Mouse (Mus musculus) layer of hippocampus, postnatal 25 days (tissue): ENCODE measurements at regions not wholly inside any gene's neighbourhood (a gene's known extent, or its start where the extent isn't known, plus 50 kb on each side); places are given as distances from the start of the nearest gene placed in this dataset.
"Not testable (repeated sequence)": the region's sequence is repeated elsewhere in the genome, so short reads cannot be mapped to it uniquely, and the experiment has no call there.

Experiments used
- DNase-seq, 2 experiments: peaks; one replicate each; pipeline ENCODE4 v3.0.0; 2022; ENCODE audit warnings: mixed read lengths in 2 of 2, low spot score in 1 of 2; ENCODE audit errors: extremely low spot score in 1 of 2
- microRNA-seq, 2 experiments: library from miRNA; unstranded; fragments of <30 nt; microRNA quantifications; one replicate each; pipeline ENCODE4 v1.2.0; 2021

DNA sequence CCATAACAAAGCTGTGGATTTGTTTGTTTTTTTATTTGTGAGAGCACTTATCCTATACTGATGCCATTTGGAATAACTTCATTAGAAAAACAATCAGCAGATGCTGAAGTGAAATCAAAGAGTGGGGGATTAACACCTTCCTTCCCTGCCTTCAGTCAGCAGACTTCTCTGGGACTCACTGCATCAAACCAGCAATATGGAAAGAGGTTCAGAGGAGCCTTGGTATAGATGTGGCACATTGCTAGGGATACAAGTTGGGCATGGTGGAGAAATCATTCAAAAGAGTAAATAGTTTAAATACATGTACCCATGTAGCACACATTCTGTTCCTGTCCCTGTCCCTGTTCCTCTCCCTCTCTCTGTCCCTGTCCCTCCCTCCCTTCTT lies 364.0 kb upstream of the Rgs18 start:
- DNase-seq = no peak

DNA sequence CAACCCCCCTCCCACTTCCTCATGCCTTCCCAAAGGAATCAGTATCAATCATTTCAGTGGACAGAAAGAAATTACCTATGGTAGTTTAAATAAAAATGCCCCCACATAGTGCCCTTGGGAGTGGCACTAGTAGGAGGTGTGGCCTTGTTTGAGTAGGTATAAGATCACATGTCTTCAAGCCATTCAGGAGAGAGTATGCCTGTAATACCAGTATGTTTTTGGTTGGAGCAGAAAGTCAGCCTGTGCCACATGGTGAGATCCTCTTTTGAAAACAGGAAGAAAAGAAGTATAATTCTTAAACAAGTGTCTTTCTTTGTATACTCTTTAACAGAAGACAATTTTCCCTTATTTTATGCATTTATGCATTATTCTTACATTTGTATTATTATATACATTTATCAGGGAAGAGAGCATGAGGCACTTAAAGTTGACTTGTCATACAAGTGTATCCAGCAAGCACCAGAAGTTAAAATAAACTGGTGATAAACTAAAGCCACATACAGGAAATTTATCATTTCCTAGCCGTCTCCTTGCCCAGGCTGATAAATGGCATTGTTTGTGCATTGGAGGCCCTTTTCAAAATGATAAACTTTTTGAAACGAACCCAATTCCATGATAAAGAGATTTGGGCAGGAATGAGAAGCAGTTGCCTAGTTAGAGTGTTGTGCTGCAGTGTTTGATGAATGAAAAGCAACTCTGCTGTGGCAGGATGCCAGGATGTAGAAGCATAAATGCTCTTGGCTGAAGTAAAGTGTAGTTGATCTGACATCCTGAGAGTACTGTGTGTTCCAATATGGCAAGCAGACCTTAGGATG lies 363.4 kb upstream of the Rgs18 start:
- DNase-seq = peak in 1 of 2 experiments; percentile 8

DNA sequence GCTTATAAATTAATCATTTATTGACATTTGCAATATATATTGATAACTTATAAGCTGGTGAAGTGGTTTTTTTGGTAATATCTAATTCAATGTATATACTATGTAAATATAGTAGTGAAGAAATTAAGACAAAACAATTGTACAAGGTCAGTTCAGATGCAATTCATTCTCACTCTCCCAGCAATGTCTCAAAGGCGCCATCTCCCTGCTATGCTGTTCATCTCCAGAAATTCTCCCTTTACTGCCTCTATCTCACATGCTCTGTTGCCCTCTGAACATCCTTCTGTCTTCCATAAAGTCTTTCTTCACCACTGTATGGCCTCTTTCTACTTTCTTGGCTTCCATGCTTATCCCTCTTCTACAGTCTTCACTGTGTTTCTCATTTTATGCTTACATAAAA lies 355.8 kb upstream of the Rgs18 start:
- DNase-seq = no peak

DNA sequence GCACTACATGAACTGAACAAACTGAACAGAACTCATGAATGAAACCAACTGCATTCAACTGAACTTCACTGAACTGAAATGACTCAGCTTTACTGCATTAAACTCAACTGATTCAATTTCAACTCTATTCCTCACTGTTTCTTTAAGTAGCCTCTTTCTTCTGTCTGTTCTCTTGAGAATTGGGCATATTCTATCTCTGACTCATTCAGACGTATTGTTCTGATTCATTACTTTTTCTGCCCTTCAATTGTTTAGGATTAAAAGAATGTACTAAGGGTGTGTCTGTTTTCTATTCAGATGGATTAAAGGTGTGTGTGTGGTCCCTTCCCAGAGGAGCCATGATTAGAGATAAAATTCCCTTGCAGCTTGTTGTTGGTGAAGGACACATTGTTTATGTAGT lies 337.9 kb upstream of the Rgs18 start:
- no peak for DNase-seq

DNA sequence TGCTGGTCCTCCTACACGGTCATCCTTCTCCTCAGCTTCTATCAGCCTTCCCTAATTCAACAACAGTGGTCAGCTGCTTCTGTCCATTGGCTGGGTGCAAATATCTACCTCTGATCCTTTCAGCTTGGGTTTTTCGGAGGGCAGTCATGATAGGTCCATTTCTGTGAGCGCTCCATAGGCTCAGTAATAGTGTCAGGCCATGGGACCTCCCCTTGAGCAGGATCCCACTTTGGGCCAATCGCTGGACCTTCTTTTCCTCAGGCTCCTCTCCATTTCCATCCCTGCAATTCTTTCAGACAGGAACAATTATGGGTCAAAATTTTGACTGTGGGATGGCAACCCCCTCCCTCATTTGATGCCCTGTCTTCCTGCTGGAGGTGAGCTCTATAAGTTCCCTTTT lies 331.5 kb upstream of the Rgs18 start:
- DNase-seq = not testable (repeated sequence)

DNA sequence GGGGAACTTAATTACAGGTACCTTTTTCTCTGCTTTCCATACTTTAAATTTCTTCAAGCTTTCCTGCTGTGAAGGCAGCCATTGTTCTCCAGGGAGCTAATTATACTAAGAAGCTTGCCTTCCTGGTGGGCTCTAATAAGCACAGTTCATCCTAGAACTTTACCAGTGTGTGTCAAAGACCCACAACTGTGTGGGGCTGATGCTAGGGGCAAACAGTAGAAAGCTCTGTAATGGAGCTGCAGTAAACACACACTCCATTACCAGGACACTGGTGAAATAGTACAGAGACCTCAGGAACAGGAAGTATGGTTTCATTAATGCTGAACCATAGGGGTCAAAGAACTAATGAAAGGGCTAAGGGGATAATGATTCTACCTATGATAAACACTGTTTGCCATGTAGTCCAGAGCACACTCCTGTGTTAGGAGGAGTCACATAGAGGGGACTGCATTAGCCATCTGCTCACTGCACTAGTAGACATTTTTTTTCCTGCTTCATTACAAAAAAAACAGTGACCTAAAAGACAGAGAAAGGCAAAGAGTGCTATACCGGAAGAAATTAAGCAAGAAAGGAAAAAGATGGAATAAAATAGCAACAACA lies 290.1 kb upstream of the Rgs18 start:
- no peak for DNase-seq

DNA sequence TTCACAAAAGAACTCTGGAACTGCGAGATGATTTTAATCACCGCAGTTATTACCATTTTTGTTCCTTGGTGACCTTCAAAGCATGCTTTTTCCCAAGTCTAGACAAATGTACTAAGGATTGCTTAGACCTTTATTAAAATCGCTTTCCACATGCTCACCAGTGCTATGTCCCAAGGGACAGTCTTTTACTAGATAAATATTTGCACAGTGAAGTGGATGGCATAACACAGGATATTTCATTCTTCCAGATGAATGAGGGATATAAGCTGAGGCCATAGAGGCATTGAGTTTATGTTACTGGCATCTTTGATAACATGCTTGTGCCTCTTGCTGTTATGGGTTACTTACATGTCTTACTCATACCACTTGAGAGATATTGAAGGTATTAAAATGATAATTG lies 289.1 kb upstream of the Rgs18 start:
- DNase-seq = no peak

DNA sequence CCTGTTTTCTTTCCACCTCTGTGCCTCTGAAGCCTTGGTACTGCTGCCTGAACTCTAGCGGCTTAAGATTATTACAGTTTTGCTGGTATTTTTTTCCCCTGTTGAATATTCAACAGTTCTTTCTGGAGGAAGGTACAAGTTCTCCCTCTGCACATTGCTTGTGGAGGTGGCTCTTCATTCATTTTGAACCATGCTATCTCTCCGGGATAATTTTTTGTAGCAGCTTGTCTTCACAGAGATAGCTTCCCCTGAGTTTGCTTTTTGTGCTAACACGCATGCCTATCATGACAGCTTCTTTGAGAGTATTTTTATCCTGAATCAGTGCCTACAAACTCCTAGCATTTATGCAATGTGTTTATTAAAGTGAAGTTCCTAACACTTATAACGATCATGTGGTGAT lies 240.4 kb upstream of the Rgs18 start:
- DNase-seq = no peak

DNA sequence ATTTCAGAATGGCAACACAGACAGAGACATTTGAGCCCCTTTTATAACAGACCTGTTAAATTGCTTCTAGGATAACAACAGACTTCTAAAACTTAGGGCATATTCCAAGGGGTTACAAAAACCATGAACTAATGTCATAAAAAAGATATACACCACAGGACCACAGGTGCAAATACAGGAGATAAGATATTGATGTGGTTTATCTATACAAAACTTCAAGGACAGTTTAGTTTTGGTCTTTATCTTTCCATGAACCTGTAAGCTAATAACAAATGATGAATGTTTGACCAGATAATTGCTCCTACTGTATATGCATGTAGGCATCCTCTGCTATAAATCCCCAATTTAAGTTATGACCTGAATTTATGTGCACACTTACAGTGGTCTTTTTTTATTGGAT lies 235.6 kb upstream of the Rgs18 start:
- DNase-seq = no peak

DNA sequence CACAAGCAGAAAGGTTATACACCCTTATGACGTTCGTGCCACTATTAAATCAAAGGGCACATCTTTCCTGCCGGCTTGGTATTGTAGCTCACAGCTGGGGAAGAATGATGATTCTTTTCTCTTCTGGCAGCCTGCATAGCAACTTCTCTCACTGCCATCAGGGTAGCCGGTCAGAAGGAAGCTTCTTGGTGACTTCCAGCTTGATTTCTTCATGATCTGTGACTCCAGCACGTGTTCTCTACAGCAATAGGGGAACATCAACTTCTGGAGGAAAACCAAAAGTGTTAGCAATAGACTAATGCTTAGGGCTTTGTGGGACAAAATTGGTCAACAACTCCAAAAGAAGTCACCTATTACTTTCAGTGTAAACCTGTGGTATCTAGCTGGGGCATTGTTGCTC lies 202.9 kb upstream of the Rgs18 start:
- DNase-seq = no peak

DNA sequence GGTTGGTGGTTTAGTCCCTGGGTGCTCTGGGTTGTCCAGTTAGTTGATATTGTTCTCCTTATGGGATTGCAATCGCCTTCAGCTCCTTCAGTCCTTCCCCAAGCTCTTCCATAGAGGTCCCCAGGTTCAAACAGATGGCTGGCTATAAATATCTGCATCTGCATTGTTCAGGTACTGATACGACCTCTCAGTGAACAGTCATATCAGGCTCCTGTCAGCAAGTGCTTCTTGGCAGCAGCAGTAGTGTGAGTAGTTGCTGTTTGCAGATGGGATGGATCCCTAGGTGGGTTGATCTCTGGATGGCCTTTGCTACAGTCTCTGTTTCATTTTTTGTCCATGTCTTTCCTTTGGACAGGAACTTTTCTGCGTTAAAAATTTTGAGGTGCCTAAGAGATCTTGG lies 190.5 kb upstream of the Rgs18 start:
- no peak for DNase-seq

DNA sequence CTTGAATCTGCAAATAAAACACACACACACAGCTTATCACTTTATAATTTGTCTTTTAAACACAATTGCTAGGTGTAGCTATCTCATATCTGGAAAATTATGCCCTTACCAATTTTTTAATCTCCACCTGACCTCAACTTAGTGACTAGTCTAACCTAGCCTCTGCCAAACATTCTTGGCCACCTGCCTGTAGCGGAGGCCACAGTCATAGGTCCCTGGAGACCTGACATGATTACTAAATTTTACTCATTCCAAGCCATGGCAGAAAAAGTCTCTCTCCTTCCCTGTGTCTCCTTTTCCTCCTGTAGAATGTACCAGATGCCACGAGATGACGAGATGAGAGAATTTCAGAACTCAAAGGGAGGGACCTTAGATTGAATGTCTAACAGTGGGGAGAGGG lies 163.8 kb upstream of the Rgs18 start:
- DNase-seq = no peak

DNA sequence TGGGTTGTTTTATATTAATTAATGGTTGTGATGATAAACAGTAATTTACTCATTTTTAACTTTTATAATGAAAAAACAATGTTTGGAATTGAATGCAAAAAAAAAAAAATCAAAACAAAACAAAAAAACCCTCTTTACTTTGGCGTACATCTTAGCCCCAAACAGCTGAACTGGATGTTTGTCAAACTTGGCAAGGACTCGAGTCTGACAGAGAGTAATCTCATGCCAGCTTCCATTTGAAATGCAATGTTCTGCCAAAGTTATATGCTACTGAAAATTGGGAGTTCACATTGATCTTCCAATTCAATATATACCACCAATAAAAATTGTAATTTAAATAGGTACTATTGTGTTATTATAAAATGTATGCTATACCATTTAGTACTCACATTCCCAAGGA lies 150.9 kb upstream of the Rgs18 start:
- no peak for DNase-seq

DNA sequence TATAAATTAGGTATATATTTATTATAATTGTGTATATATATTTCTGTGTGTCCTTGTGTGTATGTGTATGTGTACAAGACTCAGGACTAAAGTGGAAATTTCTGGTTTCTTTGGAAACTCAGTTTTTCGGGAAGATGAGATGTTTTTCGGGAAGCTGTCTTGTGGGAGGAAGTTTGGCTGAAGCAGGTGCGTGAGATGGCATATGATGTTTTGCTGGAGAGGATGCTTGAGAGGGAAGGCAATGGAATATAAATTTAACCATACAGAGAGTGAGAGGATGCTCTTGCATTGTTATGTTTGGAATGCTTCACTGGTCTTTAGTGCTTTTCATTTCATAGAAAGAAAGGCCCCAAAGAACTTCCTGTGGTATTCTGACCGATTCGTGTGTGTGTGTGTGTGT lies 141.3 kb upstream of the Rgs18 start:
- DNase-seq = no peak

DNA sequence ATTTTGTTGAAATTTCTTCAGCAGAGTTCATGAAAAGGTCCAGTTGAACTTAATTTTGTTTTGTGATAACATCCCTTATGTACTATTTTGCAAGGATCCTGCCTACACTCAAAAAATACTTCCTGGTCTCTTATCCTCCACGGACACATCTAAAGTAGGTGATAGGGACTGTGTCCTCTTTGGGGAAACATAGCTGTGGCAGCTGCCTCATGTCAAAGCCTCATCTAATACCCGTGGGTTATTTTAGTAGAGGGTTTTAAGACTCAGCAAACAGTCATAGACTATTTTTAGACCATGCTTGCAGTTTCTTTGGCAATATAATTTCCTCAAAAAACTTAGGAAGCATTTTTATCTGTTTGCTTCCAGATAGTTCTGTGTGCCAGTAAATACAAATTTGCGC lies 127.8 kb upstream of the Rgs18 start:
- DNase-seq = no peak

DNA sequence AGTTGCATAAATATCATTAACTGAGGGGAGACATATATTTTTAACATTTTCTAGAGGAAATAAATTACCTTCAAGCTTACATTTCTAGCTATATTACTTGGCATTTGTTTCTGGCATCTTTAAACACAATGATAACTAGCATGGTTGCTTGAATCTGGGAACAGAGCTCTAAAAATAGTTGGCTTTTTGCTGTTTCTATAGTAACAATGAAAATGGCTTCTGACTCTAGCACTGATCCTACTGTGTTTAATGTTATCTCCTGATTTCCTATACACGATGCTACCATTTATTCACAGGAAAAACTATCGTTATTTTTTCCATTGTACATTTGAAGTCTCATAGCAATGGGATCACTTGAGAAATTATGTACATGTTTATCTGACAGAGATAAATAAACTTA lies 108.4 kb upstream of the Rgs18 start:
- DNase-seq = no peak

DNA sequence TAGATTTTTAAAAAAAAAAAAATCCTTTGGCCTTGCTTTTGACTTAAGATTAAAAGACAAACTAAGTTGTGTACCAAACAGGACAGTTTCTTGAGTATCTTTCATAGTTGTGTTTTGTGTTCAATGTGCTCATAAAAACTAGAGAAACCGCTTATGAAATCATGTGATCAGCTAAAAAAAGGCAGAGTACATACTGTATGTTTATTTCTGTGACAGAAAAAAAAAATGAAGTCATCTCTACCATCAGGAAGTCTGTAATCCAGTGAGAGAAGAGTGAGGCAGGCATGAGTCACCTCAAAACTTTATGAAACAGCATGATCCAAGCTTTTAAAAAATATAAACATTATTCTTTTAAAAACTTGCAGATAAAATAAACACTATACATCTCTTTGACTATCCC lies 86.9 kb upstream of the Rgs18 start:
- no peak for DNase-seq

Small RNA genes in the stretch of these regions (microRNA-seq; reads per million reads assigned to microRNA genes)
- 0 reads per million in 2 experiments for gene Gm25708
